Mouse (Mus musculus) heart, postnatal 0 days (tissue): ENCODE measurements at regions not wholly inside any gene's neighbourhood (a gene's known extent, or its start where the extent isn't known, plus 50 kb on each side); places are given as distances from the start of the nearest gene placed in this dataset.

Source experiments
- ATAC-seq: fragments of 200-750 bp; cut with Nextera tagmentation; 2 replicates; pipeline ENCODE4 v1.8.0; 2017; ENCODE audit warnings: low read depth, moderate number of reproducible peaks, moderate library complexity; ENCODE audit not compliant: insufficient read depth
- DNase-seq: peaks from one replicate; pipeline ENCODE4 v3.0.0-alpha.2; 2016; ENCODE audit warnings: low spot score
- H3K27ac ChIP-seq: fragments of 300-500 bp; sonication (generic); 2 replicates; pipeline ENCODE4 v1.5.1; 2014; ENCODE audit warnings: low read depth, mild to moderate bottlenecking
- H3K27me3 ChIP-seq: fragments of 300-500 bp; sonication (generic); 2 replicates; pipeline ENCODE4 v1.6.1; 2014; ENCODE audit warnings: low read length, mixed read lengths; ENCODE audit not compliant: control insufficient read depth, insufficient read depth
- H3K36me3 ChIP-seq: fragments of 300-500 bp; sonication (generic); replicated peaks from 2 replicates; pipeline ENCODE4 v1.6.1; 2014; ENCODE audit warnings: low read length, mixed read lengths; ENCODE audit not compliant: control insufficient read depth, insufficient read depth
- H3K4me1 ChIP-seq: fragments of 300-500 bp; sonication (generic); 2 replicates; pipeline ENCODE4 v1.6.1; 2014; ENCODE audit warnings: antibody characterized with exemption; ENCODE audit not compliant: control insufficient read depth, insufficient read depth
- H3K4me2 ChIP-seq: fragments of 300-500 bp; sonication (generic); 2 replicates; pipeline ENCODE4 v1.6.1; 2014; ENCODE audit warnings: low read depth, mild to moderate bottlenecking, low read length, moderate library complexity
- H3K4me3 ChIP-seq: fragments of 300-500 bp; sonication (generic); 2 replicates; pipeline ENCODE4 v1.5.1; 2014; ENCODE audit warnings: low read depth, low read length
- H3K9ac ChIP-seq: fragments of 300-500 bp; sonication (generic); replicated peaks from 2 replicates; pipeline ENCODE4 v1.6.1; 2014; ENCODE audit warnings: low read depth, low read length, mixed read lengths
- H3K9me3 ChIP-seq: fragments of 300-500 bp; sonication (generic); replicated peaks from 2 replicates; pipeline ENCODE4 v1.6.1; 2016; ENCODE audit warnings: low read length; ENCODE audit not compliant: control insufficient read depth
- CTCF ChIP-seq: IDR thresholded peaks from 2 replicates; pipeline ENCODE4 v1.5.1; 2016; ENCODE audit warnings: antibody characterized with exemption, control low read depth, low read depth
- EP300 ChIP-seq: IDR thresholded peaks from 2 replicates; pipeline ENCODE4 v1.6.1; 2016; ENCODE audit warnings: antibody characterized with exemption, low read depth
- WGBS: fragments of 180-500 bp; shearing (Covaris S2); extraction: QIAGEN DNeasy Blood & Tissue Kit; methylation state at CpG from one replicate; pipeline ENCODE4 v1.1.7; 2014; 5-methylcytosine and 5-hydroxymethylcytosine counted together

GRCm38 (mm10) chr1:184533870-184534269, 198.5 kb downstream of the Hlx start:
- Histone ChIP-seq H3K4me1 (no peaks in the 10 kb centered on the region), H3K36me3 (no peaks in the 10 kb centered on the region), H3K9ac (no peak overlapping the region), H3K27me3 (no peaks in the 10 kb centered on the region), H3K4me2 (no peak overlapping the region), H3K9me3 (no peaks in the 10 kb centered on the region), H3K4me3 (no peak overlapping the region), H3K27ac (no peak overlapping the region)
- no peak for DNase-seq
- no peak for ATAC-seq
- 56% methylated on average over 5 of the region's 5 CpGs for WGBS
- no peak for TF ChIP-seq EP300
- no peak for TF ChIP-seq CTCF

GRCm38 (mm10) chr1:184532488-184533055, 199.8 kb downstream of the Hlx start:
- Histone ChIP-seq H3K9ac (no peak overlapping the region), H3K27ac (no peak overlapping the region), H3K4me2 (no peak overlapping the region), H3K36me3 (no peaks in the 10 kb centered on the region), H3K9me3 (no peaks in the 10 kb centered on the region), H3K4me1 (no peaks in the 10 kb centered on the region), H3K4me3 (no peak overlapping the region), H3K27me3 (no peaks in the 10 kb centered on the region)
- DNase-seq = no peak
- TF ChIP-seq CTCF = no peak
- TF ChIP-seq EP300 = no peak
- ATAC-seq = no peak
- 70% methylated on average over 8 of the region's 8 CpGs for WGBS

GRCm38 (mm10) chr1:184530606-184531320, 201.7 kb downstream of the Hlx start:
- H3K36me3 ChIP-seq = no peaks in the 10 kb centered on the region
- WGBS = 44% methylated on average over 3 of the region's 3 CpGs
- no peak for TF ChIP-seq CTCF
- TF ChIP-seq EP300 = no peak
- no peak overlapping the region for H3K27ac ChIP-seq
- H3K9ac ChIP-seq = no peak overlapping the region
- no peaks in the 10 kb centered on the region for H3K4me1 ChIP-seq
- ATAC-seq = no peak
- no peak overlapping the region for H3K4me3 ChIP-seq
- no peaks in the 10 kb centered on the region for H3K9me3 ChIP-seq
- no peaks in the 10 kb centered on the region for H3K27me3 ChIP-seq
- no peak for DNase-seq
- no peak overlapping the region for H3K4me2 ChIP-seq

DNA sequence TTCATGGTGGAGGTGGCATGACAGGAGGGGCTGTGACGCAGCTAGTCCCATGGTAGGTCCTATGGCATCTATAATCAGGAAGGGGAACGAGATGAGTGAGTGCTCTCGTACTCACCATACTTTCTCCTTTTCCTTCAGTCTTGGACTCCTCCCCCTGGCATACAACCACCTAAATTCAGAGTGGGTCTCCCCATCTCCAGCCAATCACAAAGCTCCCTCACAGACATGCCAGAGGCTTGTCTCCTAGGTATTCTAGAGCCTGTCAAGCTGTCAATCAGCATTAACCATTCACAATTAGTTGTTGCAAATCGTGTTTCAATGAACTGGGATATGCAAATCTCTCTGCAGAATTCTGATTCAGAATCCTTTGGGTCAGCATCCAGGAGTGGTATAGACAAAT, 206.7 kb downstream of the Hlx start:
- Histone ChIP-seq H3K27me3 (no peaks in the 10 kb centered on the region), H3K9ac (no peak overlapping the region), H3K27ac (no peak overlapping the region), H3K4me1 (no peaks in the 10 kb centered on the region), H3K36me3 (no peaks in the 10 kb centered on the region), H3K4me2 (no peak overlapping the region), H3K9me3 (no peaks in the 10 kb centered on the region), H3K4me3 (no peak overlapping the region)
- 68% methylated on average over 4 of the region's 4 CpGs for WGBS
- DNase-seq = no peak
- ATAC-seq = no peak
- TF ChIP-seq EP300 = no peak
- TF ChIP-seq CTCF = no peak

- Histone ChIP-seq H3K4me2 (no peak overlapping the region), H3K27ac (no peak overlapping the region), H3K36me3 (no peaks in the 10 kb centered on the region), H3K9ac (no peak overlapping the region), H3K27me3 (no peaks in the 10 kb centered on the region), H3K9me3 (no peaks in the 10 kb centered on the region), H3K4me1 (no peaks in the 10 kb centered on the region), H3K4me3 (no peak overlapping the region)
- TF ChIP-seq CTCF (no peak), EP300 (no peak)
- DNase-seq (no peak), ATAC-seq (no peak)
- 82% methylated on average over 5 of the region's 5 CpGs for WGBS
Observed at GRCm38 (mm10) chr1:184519551-184519950, 212.9 kb downstream of the Hlx start.

- no peak for ATAC-seq
- DNase-seq = no peak
- peaks cover 4% of the 10 kb centered on the region; the same call in 1 of the 2 replicates for H3K9me3 ChIP-seq
- H3K27me3 ChIP-seq = no peaks in the 10 kb centered on the region
- no peak overlapping the region for H3K4me3 ChIP-seq
- TF ChIP-seq EP300 (no peak), CTCF (no peak)
- no peaks in the 10 kb centered on the region for H3K36me3 ChIP-seq
- H3K9ac ChIP-seq = no peak overlapping the region
- no peaks in the 10 kb centered on the region for H3K4me1 ChIP-seq
- no peak overlapping the region for H3K27ac ChIP-seq
- WGBS = 84% methylated on average over 4 of the region's 4 CpGs
- H3K4me2 ChIP-seq = no peak overlapping the region
Observed at GRCm38 (mm10) chr1:184504663-184505062, 227.8 kb downstream of the Hlx start.
